Mouse (Mus musculus): ENCODE results near the gene Ahcy. TPM values are rescaled to one million over a fixed set of nuclear protein-coding genes. Genes with fewer than 3 reads are reported as not detected.

The Ahcy gene
- polyA plus RNA-seq, 1 experiment, result 40.4 TPM

GRCm38 (mm10) chr2:155099421-155099820 lies 25.1 kb upstream of the Ahcy start:
- Histone ChIP-seq H3K4me1 (ENCODE audit: control insufficient read depth, insufficient read depth, low read length) (peaks cover 3% of the 10 kb centered on the region), H3K27me3 (ENCODE audit: control insufficient read depth, insufficient read depth, low read length) (no peaks in the 10 kb centered on the region), H3K4me3 (replicated peaks; ENCODE audit: insufficient read depth, low read depth, low read length) (no peak overlapping the region), H3K27ac (ENCODE audit: insufficient read depth, low read length) (peak overlapping the region; percentile 31; the same call in 1 of the 2 replicates)
- TF ChIP-seq POLR2A (IDR thresholded peaks at IDR 0.05; ENCODE audit: borderline replicate concordance, insufficient read depth, low read length) (no peak), CTCF (IDR thresholded peaks at IDR 0.05; ENCODE audit: borderline replicate concordance, insufficient read depth, low read depth, low read length) (no peak)
- peak in 1 of 2 experiments; percentile 29 for DNase-seq
- 70% methylated on average over 7 of the region's 7 CpGs for WGBS

- H3K27me3 ChIP-seq (ENCODE audit: control insufficient read depth, insufficient read depth, low read length), result no peaks in the 10 kb centered on the region
- TF ChIP-seq CTCF (IDR thresholded peaks at IDR 0.05; ENCODE audit: borderline replicate concordance, insufficient read depth, low read depth, low read length), result no peak
- no peak for TF ChIP-seq POLR2A (IDR thresholded peaks at IDR 0.05; ENCODE audit: borderline replicate concordance, insufficient read depth, low read length)
- no peak overlapping the region for H3K4me3 ChIP-seq (replicated peaks; ENCODE audit: insufficient read depth, low read depth, low read length)
- peak in 1 of 2 experiments; percentile 7 for DNase-seq
- peak overlapping the region; percentile 61; the same call in 1 of the 2 replicates for H3K27ac ChIP-seq (ENCODE audit: insufficient read depth, low read length)
- peaks cover 3% of the 10 kb centered on the region for H3K4me1 ChIP-seq (ENCODE audit: control insufficient read depth, insufficient read depth, low read length)
- 72% methylated on average over 9 of the region's 9 CpGs for WGBS
These were observed 24.6 kb upstream of the Ahcy start for GRCm38 (mm10) chr2:155098720-155099380.

GRCm38 (mm10) chr2:155093418-155093817 lies 19.1 kb upstream of the Ahcy start:
- Histone ChIP-seq H3K4me1 (ENCODE audit: control insufficient read depth, insufficient read depth, low read length) (no peaks in the 10 kb centered on the region), H3K27me3 (ENCODE audit: control insufficient read depth, insufficient read depth, low read length) (no peaks in the 10 kb centered on the region), H3K4me3 (replicated peaks; ENCODE audit: insufficient read depth, low read depth, low read length) (no peak overlapping the region), H3K27ac (ENCODE audit: insufficient read depth, low read length) (no peak overlapping the region)
- TF ChIP-seq CTCF (IDR thresholded peaks at IDR 0.05; ENCODE audit: borderline replicate concordance, insufficient read depth, low read depth, low read length) (no peak), POLR2A (IDR thresholded peaks at IDR 0.05; ENCODE audit: borderline replicate concordance, insufficient read depth, low read length) (no peak)
- 68% methylated on average over 4 of the region's 4 CpGs for WGBS
- DNase-seq, result no peak

GRCm38 (mm10) chr2:155091743-155092075 lies 17.4 kb upstream of the Ahcy start:
- H3K4me1 ChIP-seq (ENCODE audit: control insufficient read depth, insufficient read depth, low read length), result no peaks in the 10 kb centered on the region
- no peak overlapping the region for H3K4me3 ChIP-seq (replicated peaks; ENCODE audit: insufficient read depth, low read depth, low read length)
- WGBS, result 91% methylated on average over 3 of the region's 3 CpGs
- DNase-seq, result no peak
- no peak overlapping the region for H3K27ac ChIP-seq (ENCODE audit: insufficient read depth, low read length)
- no peaks in the 10 kb centered on the region for H3K27me3 ChIP-seq (ENCODE audit: control insufficient read depth, insufficient read depth, low read length)
- no peak for TF ChIP-seq POLR2A (IDR thresholded peaks at IDR 0.05; ENCODE audit: borderline replicate concordance, insufficient read depth, low read length)
- no peak for TF ChIP-seq CTCF (IDR thresholded peaks at IDR 0.05; ENCODE audit: borderline replicate concordance, insufficient read depth, low read depth, low read length)

- Histone ChIP-seq H3K4me3 (replicated peaks; ENCODE audit: insufficient read depth, low read depth, low read length) (no peak overlapping the region), H3K4me1 (ENCODE audit: control insufficient read depth, insufficient read depth, low read length) (no peaks in the 10 kb centered on the region), H3K27ac (ENCODE audit: insufficient read depth, low read length) (no peak overlapping the region), H3K27me3 (ENCODE audit: control insufficient read depth, insufficient read depth, low read length) (no peaks in the 10 kb centered on the region)
- DNase-seq, result no peak
- TF ChIP-seq CTCF (IDR thresholded peaks at IDR 0.05; ENCODE audit: borderline replicate concordance, insufficient read depth, low read depth, low read length) (no peak), POLR2A (IDR thresholded peaks at IDR 0.05; ENCODE audit: borderline replicate concordance, insufficient read depth, low read length) (no peak)
- WGBS, result 36% methylated on average over 13 of the region's 13 CpGs
These were observed 16.8 kb upstream of the Ahcy start for GRCm38 (mm10) chr2:155090909-155091742.

GRCm38 (mm10) chr2:155088264-155088663 lies 14.0 kb upstream of the Ahcy start:
- TF ChIP-seq CTCF (IDR thresholded peaks at IDR 0.05; ENCODE audit: borderline replicate concordance, insufficient read depth, low read depth, low read length) (no peak), POLR2A (IDR thresholded peaks at IDR 0.05; ENCODE audit: borderline replicate concordance, insufficient read depth, low read length) (no peak)
- DNase-seq, result no peak
- Histone ChIP-seq H3K27me3 (ENCODE audit: control insufficient read depth, insufficient read depth, low read length) (no peaks in the 10 kb centered on the region), H3K27ac (ENCODE audit: insufficient read depth, low read length) (no peak overlapping the region), H3K4me3 (replicated peaks; ENCODE audit: insufficient read depth, low read depth, low read length) (no peak overlapping the region), H3K4me1 (ENCODE audit: control insufficient read depth, insufficient read depth, low read length) (no peaks in the 10 kb centered on the region)
- 81% methylated on average over 6 of the region's 6 CpGs for WGBS

- Histone ChIP-seq H3K27me3 (ENCODE audit: control insufficient read depth, insufficient read depth, low read length) (no peaks in the 10 kb centered on the region), H3K4me1 (ENCODE audit: control insufficient read depth, insufficient read depth, low read length) (no peaks in the 10 kb centered on the region), H3K4me3 (replicated peaks; ENCODE audit: insufficient read depth, low read depth, low read length) (no peak overlapping the region), H3K27ac (ENCODE audit: insufficient read depth, low read length) (no peak overlapping the region)
- WGBS, result 87% methylated on average over 5 of the region's 5 CpGs
- no peak for DNase-seq
- TF ChIP-seq POLR2A (IDR thresholded peaks at IDR 0.05; ENCODE audit: borderline replicate concordance, insufficient read depth, low read length) (no peak), CTCF (IDR thresholded peaks at IDR 0.05; ENCODE audit: borderline replicate concordance, insufficient read depth, low read depth, low read length) (no peak)
These were observed 12.0 kb upstream of the Ahcy start for GRCm38 (mm10) chr2:155086328-155086727.

GRCm38 (mm10) chr2:155084546-155084945 lies 10.2 kb upstream of the Ahcy start:
- H3K4me3 ChIP-seq (replicated peaks; ENCODE audit: insufficient read depth, low read depth, low read length), result no peak overlapping the region
- no peak for DNase-seq
- H3K27ac ChIP-seq (ENCODE audit: insufficient read depth, low read length), result no peak overlapping the region
- H3K27me3 ChIP-seq (ENCODE audit: control insufficient read depth, insufficient read depth, low read length), result no peaks in the 10 kb centered on the region
- no peaks in the 10 kb centered on the region for H3K4me1 ChIP-seq (ENCODE audit: control insufficient read depth, insufficient read depth, low read length)
- 72% methylated on average over 5 of the region's 5 CpGs for WGBS
- TF ChIP-seq CTCF (IDR thresholded peaks at IDR 0.05; ENCODE audit: borderline replicate concordance, insufficient read depth, low read depth, low read length), result no peak
- TF ChIP-seq POLR2A (IDR thresholded peaks at IDR 0.05; ENCODE audit: borderline replicate concordance, insufficient read depth, low read length), result no peak

All from cerebellum, adult 2 months (tissue).